Mouse (Mus musculus) lung, postnatal 0 days (tissue): ENCODE measurements around the gene Cd46. TPM values are rescaled to one million over a fixed set of nuclear protein-coding genes. Genes with fewer than 3 reads are reported as not detected.
A peak's percentile ranks its signal among the peaks of the same experiment; 100 is the strongest.

Experiments
- ATAC-seq: fragments of 200-750 bp; cut with Nextera tagmentation; 2 replicates; pipeline ENCODE4 v1.8.0; 2017; ENCODE audit warnings: moderate library complexity
- DNase-seq: peaks from one replicate; pipeline ENCODE4 v3.0.0-alpha.2; 2016; ENCODE audit warnings: low spot score
- H3K27ac ChIP-seq: fragments of 300-500 bp; sonication (generic); 2 replicates; pipeline ENCODE4 v1.5.1; 2014; ENCODE audit warnings: antibody characterized with exemption, mild to moderate bottlenecking, low read length, mixed read lengths
- H3K27me3 ChIP-seq: fragments of 300-500 bp; sonication (generic); replicated peaks from 2 replicates; pipeline ENCODE4 v1.6.1; 2014; ENCODE audit warnings: low read length, mixed read lengths; ENCODE audit not compliant: insufficient read depth
- H3K36me3 ChIP-seq: fragments of 300-500 bp; sonication (generic); 2 replicates; pipeline ENCODE4 v1.6.1; 2014; ENCODE audit warnings: low read length, mixed read lengths; ENCODE audit not compliant: insufficient read depth
- H3K4me1 ChIP-seq: fragments of 300-500 bp; sonication (generic); 2 replicates; pipeline ENCODE4 v1.6.1; 2014; ENCODE audit warnings: antibody characterized with exemption, low read depth, low read length, mixed read lengths; ENCODE audit not compliant: insufficient read depth
- H3K4me2 ChIP-seq: fragments of 300-500 bp; sonication (generic); replicated peaks from 2 replicates; pipeline ENCODE4 v1.6.1; 2014; ENCODE audit warnings: low read depth, mild to moderate bottlenecking, low read length, moderate library complexity, mixed read lengths
- H3K4me3 ChIP-seq: fragments of 300-500 bp; sonication (generic); 2 replicates; pipeline ENCODE4 v1.5.1; 2014; ENCODE audit warnings: low read depth, low read length
- H3K9ac ChIP-seq: fragments of 300-500 bp; sonication (generic); replicated peaks from 2 replicates; pipeline ENCODE4 v1.6.1; 2014; ENCODE audit warnings: low read depth, mild to moderate bottlenecking
- H3K9me3 ChIP-seq: fragments of 300-500 bp; sonication (generic); 2 replicates; pipeline ENCODE4 v1.6.1; 2016; ENCODE audit warnings: low read length, mixed read lengths
- CTCF ChIP-seq: IDR thresholded peaks from 2 replicates; pipeline ENCODE4 v1.5.1; 2016; ENCODE audit warnings: antibody characterized with exemption, mild to moderate bottlenecking
- EP300 ChIP-seq: IDR thresholded peaks from 2 replicates; pipeline ENCODE4 v1.6.1; 2016; ENCODE audit warnings: antibody characterized with exemption, mild to moderate bottlenecking, control low read depth
- WGBS: fragments of 180-500 bp; shearing (Covaris S2); extraction: QIAGEN DNeasy Blood & Tissue Kit; methylation state at CpG from one replicate; pipeline ENCODE4 v1.1.7; 2014; 5-methylcytosine and 5-hydroxymethylcytosine counted together
- polyA plus RNA-seq: library from polyadenylated mRNA; unstranded; fragments of >200 nt; fragmentation: Nextera tagmentation; extraction: Ambion mirVana; gene quantifications from 2 replicates; pipeline ENCODE4 v1.2.1, GENCODE M21; 2015

Cd46 gene
- polyA plus RNA-seq, 1 experiment from 2014 or later = 0.95 TPM

DNA sequence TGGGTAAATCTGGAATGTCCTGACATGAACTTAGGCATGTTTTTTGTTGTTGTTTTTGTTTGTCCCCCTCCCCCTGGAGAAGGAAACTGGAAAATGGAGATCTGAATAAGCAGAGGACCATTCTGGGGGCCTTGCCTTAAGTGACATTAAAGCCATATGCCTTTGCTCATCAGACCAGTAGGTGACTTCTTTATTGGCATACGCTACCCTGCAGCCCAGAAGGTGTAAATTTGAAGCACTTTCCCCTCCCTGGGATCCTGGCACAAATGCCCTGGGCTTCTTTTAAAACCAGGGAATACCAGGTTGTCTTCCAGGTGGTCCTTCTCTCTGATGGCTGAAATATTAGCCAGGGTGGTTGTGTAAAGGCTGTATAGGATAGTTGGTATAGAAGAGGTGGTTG, 76.8 kb downstream of the Cd46 start:
- 85% methylated on average over 1 of the region's 1 CpGs for WGBS
- Histone ChIP-seq H3K4me3 (no peak overlapping the region), H3K9ac (no peak overlapping the region), H3K4me2 (no peak overlapping the region), H3K36me3 (no peaks in the 10 kb centered on the region), H3K9me3 (no peaks in the 10 kb centered on the region), H3K27ac (no peak overlapping the region), H3K27me3 (no peaks in the 10 kb centered on the region), H3K4me1 (peaks cover 4% of the 10 kb centered on the region; the same call in 1 of the 2 replicates)
- ATAC-seq = no peak
- no peak for DNase-seq
- TF ChIP-seq CTCF (no peak), EP300 (no peak)

GRCm38 (mm10) chr1:195014201-195014885, 77.7 kb downstream of the Cd46 start:
- 0 out of 2 replicates have a peak overlapping the region, but pooled peaks have one; percentile 35 for H3K27ac ChIP-seq
- H3K9me3 ChIP-seq = no peaks in the 10 kb centered on the region
- H3K4me3 ChIP-seq = no peak overlapping the region
- H3K9ac ChIP-seq = no peak overlapping the region
- H3K4me2 ChIP-seq = no peak overlapping the region
- no peak for ATAC-seq
- 53% methylated on average over 3 of the region's 3 CpGs for WGBS
- TF ChIP-seq CTCF = no peak
- TF ChIP-seq EP300 = no peak
- no peaks in the 10 kb centered on the region for H3K36me3 ChIP-seq
- H3K27me3 ChIP-seq = no peaks in the 10 kb centered on the region
- DNase-seq = no peak
- peaks cover 4% of the 10 kb centered on the region; the same call in 1 of the 2 replicates for H3K4me1 ChIP-seq

DNA sequence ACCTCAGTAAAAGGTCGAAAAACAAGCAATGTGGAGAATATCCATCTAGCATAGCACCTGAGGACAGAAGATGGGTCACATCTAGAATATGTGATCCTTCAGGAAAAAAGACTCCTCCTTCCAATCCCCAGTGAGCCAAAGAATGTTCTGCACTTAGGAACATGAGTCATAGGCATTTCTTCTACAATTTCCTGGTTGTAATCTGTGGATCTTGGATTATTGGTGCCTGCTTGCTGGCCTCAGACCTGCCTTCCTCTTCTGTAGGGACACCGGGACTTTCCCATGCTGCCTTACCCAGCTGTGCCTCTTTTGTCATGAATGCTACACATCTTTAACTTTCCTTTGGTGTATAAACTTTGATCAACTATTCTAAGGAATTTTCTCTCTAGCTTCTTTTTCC, 79.5 kb downstream of the Cd46 start:
- WGBS = 64% methylated on average over 2 of the region's 2 CpGs
- Histone ChIP-seq H3K36me3 (no peaks in the 10 kb centered on the region), H3K9me3 (no peaks in the 10 kb centered on the region), H3K27me3 (no peaks in the 10 kb centered on the region), H3K9ac (no peak overlapping the region), H3K27ac (no peak overlapping the region), H3K4me3 (no peak overlapping the region), H3K4me2 (no peak overlapping the region), H3K4me1 (peaks cover 4% of the 10 kb centered on the region; the same call in 1 of the 2 replicates)
- TF ChIP-seq EP300 = peak; percentile 75
- no peak for TF ChIP-seq CTCF
- DNase-seq = peak; percentile 51
- ATAC-seq = peak; percentile 29; the same call in 1 of the 2 replicates

GRCm38 (mm10) chr1:195006267-195006666, 85.8 kb downstream of the Cd46 start:
- H3K9me3 ChIP-seq = no peaks in the 10 kb centered on the region
- no peaks in the 10 kb centered on the region for H3K4me1 ChIP-seq
- no peak for TF ChIP-seq EP300
- no peak for TF ChIP-seq CTCF
- no peak overlapping the region for H3K27ac ChIP-seq
- H3K27me3 ChIP-seq = no peaks in the 10 kb centered on the region
- no peak overlapping the region for H3K9ac ChIP-seq
- DNase-seq (no peak), ATAC-seq (no peak)
- no peak overlapping the region for H3K4me3 ChIP-seq
- H3K36me3 ChIP-seq = no peaks in the 10 kb centered on the region
- H3K4me2 ChIP-seq = no peak overlapping the region

- Histone ChIP-seq H3K36me3 (no peaks in the 10 kb centered on the region), H3K9ac (no peak overlapping the region), H3K9me3 (no peaks in the 10 kb centered on the region), H3K27me3 (no peaks in the 10 kb centered on the region), H3K4me3 (no peak overlapping the region), H3K4me2 (no peak overlapping the region), H3K27ac (no peak overlapping the region), H3K4me1 (no peaks in the 10 kb centered on the region)
- ATAC-seq = no peak
- no peak for TF ChIP-seq EP300
- no peak for TF ChIP-seq CTCF
- no peak for DNase-seq
- WGBS = 62% methylated on average over 1 of the region's 1 CpGs
These were observed 87.9 kb downstream of the Cd46 start for GRCm38 (mm10) chr1:195004194-195004593.

- no peak for ATAC-seq
- Histone ChIP-seq H3K27me3 (no peaks in the 10 kb centered on the region), H3K9ac (no peak overlapping the region), H3K4me2 (no peak overlapping the region), H3K36me3 (no peaks in the 10 kb centered on the region), H3K9me3 (no peaks in the 10 kb centered on the region), H3K4me1 (no peaks in the 10 kb centered on the region), H3K4me3 (no peak overlapping the region), H3K27ac (no peak overlapping the region)
- no peak for DNase-seq
- TF ChIP-seq EP300 (no peak), CTCF (no peak)
- 87% methylated on average over 4 of the region's 4 CpGs for WGBS
These were observed 88.7 kb downstream of the Cd46 start for GRCm38 (mm10) chr1:195003328-195003727.
